Mouse (Mus musculus) myocyte (in vitro differentiated cells): ENCODE results near the gene Olfml1. TPM values are rescaled to one million over a fixed set of nuclear protein-coding genes. Genes with fewer than 3 reads are reported as not detected.

Experiments used
- H3K27me3 ChIP-seq: one replicate; pipeline ENCODE4 v1.6.1; 2011; ENCODE audit not compliant: control insufficient read depth, insufficient read depth, insufficient read length
- H3K36me3 ChIP-seq: one replicate; pipeline ENCODE4 v1.6.1; 2011; ENCODE audit not compliant: control insufficient read depth, insufficient read depth
- H3K4me2 ChIP-seq: one replicate; pipeline ENCODE4 v1.6.1; 2011; ENCODE audit warnings: low read depth, control low read depth
- H3K4me3 ChIP-seq: one replicate; pipeline ENCODE4 v1.5.1; 2011; ENCODE audit warnings: mild to moderate bottlenecking, control low read depth, moderate library complexity
- H3K79me2 ChIP-seq: one replicate; pipeline ENCODE4 v1.6.1; 2011; ENCODE audit not compliant: control insufficient read depth, insufficient read depth
- H3ac ChIP-seq: one replicate; pipeline ENCODE4 v1.6.1; 2011; ENCODE audit not compliant: control insufficient read depth, insufficient read length
- CEBPB ChIP-seq: IDR thresholded peaks from 2 replicates; pipeline ENCODE4 v1.6.1; 2011; ENCODE audit warnings: mild to moderate bottlenecking, moderate library complexity; ENCODE audit not compliant: poor library complexity, insufficient read depth, severe bottlenecking
- E2F4 ChIP-seq: IDR thresholded peaks from one replicate; pipeline ENCODE4 v1.6.1; 2011; ENCODE audit warnings: mild to moderate bottlenecking, control low read depth, moderate library complexity; ENCODE audit not compliant: insufficient read depth
- MAX ChIP-seq: IDR thresholded peaks from one replicate; pipeline ENCODE4 v1.6.1; 2011; ENCODE audit warnings: low read depth, mild to moderate bottlenecking, control low read depth
- MYOD1 ChIP-seq, 3 experiments: IDR thresholded peaks; one replicate each; pipeline ENCODE4 v1.6.1; 2011; ENCODE audit warnings: control low read depth in 2 of 3, low read depth in 2 of 3, mild to moderate bottlenecking in 2 of 3, moderate library complexity in 1 of 3; ENCODE audit not compliant: insufficient read length in 2 of 3, control insufficient read depth in 1 of 3
- MYOG ChIP-seq, 3 experiments: IDR thresholded peaks; one replicate each; pipeline ENCODE4 v1.6.1; 2011; ENCODE audit warnings: control low read depth in 2 of 3, low read depth in 2 of 3, mild to moderate bottlenecking in 2 of 3; ENCODE audit not compliant: insufficient read length in 2 of 3, control insufficient read depth in 1 of 3, insufficient read depth in 1 of 3
- POLR2A ChIP-seq: IDR thresholded peaks from one replicate; pipeline ENCODE4 v1.6.1; 2011; ENCODE audit warnings: low read depth, mild to moderate bottlenecking, control low read depth, moderate library complexity; ENCODE audit not compliant: insufficient read length
- POLR2AphosphoS2 ChIP-seq: IDR thresholded peaks from one replicate; pipeline ENCODE4 v1.6.1; 2011; ENCODE audit warnings: low read depth, control low read depth; ENCODE audit not compliant: insufficient read length
- REST ChIP-seq: IDR thresholded peaks from one replicate; pipeline ENCODE4 v1.6.1; 2011; ENCODE audit warnings: mild to moderate bottlenecking, control low read depth, moderate library complexity; ENCODE audit not compliant: insufficient read depth, insufficient read length
- SRF ChIP-seq: IDR thresholded peaks from one replicate; pipeline ENCODE4 v1.6.1; 2011; ENCODE audit warnings: low read depth; ENCODE audit not compliant: control insufficient read depth, insufficient read length
- TCF12 ChIP-seq: IDR thresholded peaks from one replicate; pipeline ENCODE4 v1.6.1; 2011; ENCODE audit warnings: mild to moderate bottlenecking, control low read depth; ENCODE audit not compliant: poor library complexity, insufficient read depth, severe bottlenecking
- TCF3 ChIP-seq: IDR thresholded peaks from one replicate; pipeline ENCODE4 v1.6.1; 2011; ENCODE audit warnings: low read depth, control low read depth; ENCODE audit not compliant: insufficient read length
- USF1 ChIP-seq: IDR thresholded peaks from one replicate; pipeline ENCODE4 v1.6.1; 2011; ENCODE audit warnings: low read depth, mild to moderate bottlenecking, control low read depth, moderate library complexity
- polyA plus RNA-seq: library from polyadenylated mRNA; unstranded; fragments of >200 nt; fragmentation: generic; extraction: Trizol; gene quantifications from one replicate; pipeline ENCODE4 v1.2.1, GENCODE M21; 2012; ENCODE audit warnings: missing spikeins

Gene Olfml1
- polyA plus RNA-seq, 1 experiment = not detected

DNA sequence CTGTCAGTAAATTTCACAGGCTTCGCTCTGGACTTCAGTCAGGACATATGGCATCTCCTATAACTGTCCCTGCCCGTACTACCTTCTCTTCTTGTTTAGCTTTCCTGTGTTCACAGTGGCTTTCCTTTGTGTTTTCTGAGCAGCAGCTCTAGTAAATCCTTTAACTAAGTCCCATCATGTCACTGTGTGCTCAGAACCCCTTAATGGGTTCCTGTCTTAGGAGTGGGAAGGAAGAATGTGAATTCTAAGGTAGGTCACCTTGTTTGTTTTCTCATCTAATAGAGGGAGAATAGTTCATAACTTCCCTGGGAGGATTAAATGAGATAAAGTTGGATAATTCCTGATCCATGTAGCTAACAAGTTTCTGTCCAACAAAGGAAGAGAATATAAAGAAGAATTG, 57.8 kb downstream of the Olfml1 start, which contains the start of gene 5330417H12Rik:
Gene 5330417H12Rik, minus strand, starts transcription at position 101 of the 400 bp plus-strand sequence.
- Histone ChIP-seq H3K36me3 (no peaks in the 10 kb centered on the region), H3ac (no peak within 1 kb of the TSS), H3K4me3 (no peak within 1 kb of the TSS), H3K79me2 (no peaks in the 10 kb centered on the region), H3K27me3 (no peaks in the 10 kb centered on the region), H3K4me2 (no peak within 1 kb of the TSS)
- TF ChIP-seq TCF3 (no peak), SRF (no peak), POLR2A (no peak), MYOD1 (IDR thresholded peaks at IDR 0.05; ENCODE audit: control insufficient read depth in 1 of 3, insufficient read length in 2 of 3, low read depth in 2 of 3) (no peak), REST (no peak), TCF12 (no peak), CEBPB (no peak), E2F4 (no peak), MAX (no peak), MYOG (IDR thresholded peaks at IDR 0.05; ENCODE audit: control insufficient read depth in 1 of 3, insufficient read depth in 1 of 3, insufficient read length in 2 of 3, low read depth in 2 of 3) (no peak), POLR2AphosphoS2 (no peak), USF1 (no peak)

GRCm38 (mm10) chr7:107625781-107626180, 58.5 kb downstream of the Olfml1 start:
- Histone ChIP-seq H3K36me3 (no peaks in the 10 kb centered on the region), H3K4me3 (no peak overlapping the region), H3ac (no peak overlapping the region), H3K4me2 (no peak overlapping the region), H3K27me3 (no peaks in the 10 kb centered on the region), H3K79me2 (no peaks in the 10 kb centered on the region)
- TF ChIP-seq TCF3 (no peak), MYOG (IDR thresholded peaks at IDR 0.05; ENCODE audit: control insufficient read depth in 1 of 3, insufficient read depth in 1 of 3, insufficient read length in 2 of 3, low read depth in 2 of 3) (no peak), POLR2AphosphoS2 (no peak), MYOD1 (IDR thresholded peaks at IDR 0.05; ENCODE audit: control insufficient read depth in 1 of 3, insufficient read length in 2 of 3, low read depth in 2 of 3) (no peak), SRF (no peak), CEBPB (no peak), REST (no peak), POLR2A (no peak), MAX (no peak), USF1 (no peak), E2F4 (no peak), TCF12 (no peak)

- H3ac ChIP-seq = no peak overlapping the region
- no peak overlapping the region for H3K4me3 ChIP-seq
- H3K79me2 ChIP-seq = no peaks in the 10 kb centered on the region
- H3K36me3 ChIP-seq = no peaks in the 10 kb centered on the region
- H3K4me2 ChIP-seq = no peak overlapping the region
- TF ChIP-seq POLR2A (no peak), SRF (no peak), TCF12 (no peak), POLR2AphosphoS2 (no peak), E2F4 (no peak), REST (no peak), USF1 (no peak), MAX (no peak), TCF3 (no peak), MYOG (IDR thresholded peaks at IDR 0.05; ENCODE audit: control insufficient read depth in 1 of 3, insufficient read depth in 1 of 3, insufficient read length in 2 of 3, low read depth in 2 of 3) (no peak), CEBPB (no peak), MYOD1 (IDR thresholded peaks at IDR 0.05; ENCODE audit: control insufficient read depth in 1 of 3, insufficient read length in 2 of 3, low read depth in 2 of 3) (no peak)
- no peaks in the 10 kb centered on the region for H3K27me3 ChIP-seq
These were observed 61.1 kb downstream of the Olfml1 start for GRCm38 (mm10) chr7:107628383-107628782.

DNA sequence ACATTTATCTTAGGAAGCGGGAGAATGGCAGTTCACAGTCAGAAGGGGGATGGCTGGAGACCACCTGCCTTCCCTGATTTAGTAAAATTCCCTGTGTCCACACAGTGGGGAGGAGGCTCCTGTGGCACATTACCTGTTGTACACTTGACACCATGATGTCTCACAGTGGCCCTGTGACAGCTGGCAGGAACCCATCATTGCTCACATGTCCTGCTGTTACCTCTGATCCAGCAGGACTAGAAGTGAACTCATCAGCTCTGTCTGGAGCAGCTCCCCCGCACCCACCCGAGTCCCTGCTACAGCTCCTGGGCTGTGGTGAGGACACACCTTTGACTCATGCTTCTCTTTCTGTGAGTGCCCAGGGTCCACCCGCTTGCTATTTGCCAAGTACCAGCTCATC, 66.0 kb downstream of the Olfml1 start:
- TF ChIP-seq SRF (no peak), MYOG (IDR thresholded peaks at IDR 0.05; ENCODE audit: control insufficient read depth in 1 of 3, insufficient read depth in 1 of 3, insufficient read length in 2 of 3, low read depth in 2 of 3) (no peak), TCF12 (no peak), POLR2AphosphoS2 (no peak), CEBPB (no peak)
- H3ac ChIP-seq = no peak overlapping the region

More for the DNA sequence above, 66.0 kb downstream of the Olfml1 start:
- Histone ChIP-seq H3K36me3 (no peaks in the 10 kb centered on the region), H3K4me3 (no peak overlapping the region), H3K79me2 (no peaks in the 10 kb centered on the region), H3K4me2 (no peak overlapping the region), H3K27me3 (no peaks in the 10 kb centered on the region)
